Mouse (Mus musculus) liver, postnatal 0 days (tissue): ENCODE results near the gene Rps6ka5.

ENCODE experiments used
- CTCF ChIP-seq: sonication (generic); IDR thresholded peaks from 2 replicates; pipeline ENCODE4 v1.5.1; 2016; ENCODE audit warnings: antibody characterized with exemption, low read depth
- EP300 ChIP-seq: IDR thresholded peaks from 2 replicates; pipeline ENCODE4 v1.6.1; 2016; ENCODE audit warnings: antibody characterized with exemption, low read depth, mild to moderate bottlenecking

DNA sequence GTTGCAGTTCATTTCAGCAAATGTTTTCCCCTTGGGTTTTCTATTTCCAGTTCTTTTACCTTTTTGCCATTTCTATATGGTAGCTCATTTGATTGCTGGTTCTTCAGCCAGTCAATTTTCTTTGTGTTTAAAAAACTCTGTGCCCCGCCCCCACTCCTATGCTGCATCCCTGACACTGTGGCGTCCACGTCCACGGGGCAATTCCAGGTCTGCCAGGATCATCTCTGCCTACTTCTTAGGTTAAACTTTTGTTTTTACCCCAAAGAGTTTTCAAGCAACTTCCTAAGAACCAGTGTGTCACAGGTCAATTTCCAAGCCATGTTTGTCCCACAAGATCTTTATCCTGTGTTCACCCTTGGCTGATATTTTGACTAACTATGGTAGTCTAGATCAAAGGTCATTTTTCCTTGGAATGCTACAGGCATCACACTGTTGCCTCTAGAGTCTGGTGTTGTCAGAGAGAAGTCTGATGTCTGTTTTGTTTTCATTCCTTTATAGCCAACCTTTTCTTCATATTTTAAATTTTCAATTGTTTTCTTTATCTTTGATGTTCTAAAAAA lies 12.3 kb upstream of the Rps6ka5 start:
- TF ChIP-seq EP300 (no peak), CTCF (no peak)
